Mouse (Mus musculus) CH12.LX (cell line): ENCODE data around the gene Cacng2. TPM values are rescaled to one million over a fixed set of nuclear protein-coding genes. Genes with fewer than 3 reads are reported as not detected.

Experiments
- DNase-seq: peaks from one replicate; pipeline ENCODE4 v3.0.0-alpha.2; 2013; ENCODE audit errors: extremely low read depth
- H3K27ac ChIP-seq: 2 replicates; pipeline ENCODE4 v1.5.1; 2012; ENCODE audit warnings: low read depth, mild to moderate bottlenecking, control low read depth, moderate library complexity; ENCODE audit not compliant: insufficient read depth
- H3K27me3 ChIP-seq: replicated peaks from 2 replicates; pipeline ENCODE3; 2012; ENCODE audit warnings: inconsistent platforms
- H3K36me3 ChIP-seq, 2 experiments: replicated peaks in 1 of 2; 2 replicates each; pipeline versions ENCODE3 to v1.6.1; 2012; ENCODE audit warnings: inconsistent platforms in 1 of 2, low read length in 1 of 2, mild to moderate bottlenecking in 1 of 2, mixed read lengths in 1 of 2, moderate library complexity in 1 of 2; ENCODE audit not compliant: control insufficient read depth in 1 of 2, insufficient read depth in 1 of 2
- H3K4me1 ChIP-seq, 2 experiments: 2 replicates each; pipeline ENCODE4 v1.6.1; 2012; ENCODE audit warnings: inconsistent platforms in 1 of 2, moderate library complexity in 1 of 2; ENCODE audit not compliant: insufficient read depth in 2 of 2, control insufficient read depth in 1 of 2
- H3K4me2 ChIP-seq: 2 replicates; pipeline ENCODE4 v1.6.1; 2012; ENCODE audit warnings: low read depth, mild to moderate bottlenecking, control low read depth; ENCODE audit not compliant: poor library complexity, insufficient read depth, severe bottlenecking
- H3K4me3 ChIP-seq, 3 experiments: fragments of 150-350 bp in 1 of 3; sonication (generic) in 1 of 3; replicated peaks in 1 of 3; 2 replicates each; pipeline versions ENCODE3 to v1.5.1; 2011 to 2012; ENCODE audit warnings: low read depth in 2 of 3, low read length in 2 of 3, mild to moderate bottlenecking in 2 of 3, moderate library complexity in 2 of 3, control low read depth in 1 of 3, improper control_type of control experiment in 1 of 3, inconsistent platforms in 1 of 3, mixed read lengths in 1 of 3; ENCODE audit not compliant: poor library complexity in 1 of 3
- H3K79me2 ChIP-seq: replicated peaks from 2 replicates; pipeline ENCODE4 v1.6.1; 2012; ENCODE audit warnings: mild to moderate bottlenecking, moderate library complexity; ENCODE audit not compliant: control insufficient read depth, poor library complexity, insufficient read depth, severe bottlenecking; ENCODE audit errors: extremely low read depth
- H3K9ac ChIP-seq: 2 replicates; pipeline ENCODE4 v1.6.1; 2012; ENCODE audit warnings: low read depth, mild to moderate bottlenecking, control low read depth, moderate library complexity; ENCODE audit not compliant: insufficient read depth
- H3K9me3 ChIP-seq: replicated peaks from 2 replicates; pipeline ENCODE3; 2012; ENCODE audit warnings: low read length, inconsistent platforms, mixed read lengths
- BHLHE40 ChIP-seq: IDR thresholded peaks from 2 replicates; pipeline ENCODE4 v1.6.1; 2011; ENCODE audit warnings: mild to moderate bottlenecking, low read depth, low read length, improper control_type of control experiment
- CHD1 ChIP-seq: IDR thresholded peaks from 2 replicates; pipeline ENCODE4 v1.6.1; 2012; ENCODE audit warnings: low read depth, low read length, improper control_type of control experiment, inconsistent platforms
- CHD2 ChIP-seq: IDR thresholded peaks from 2 replicates; pipeline ENCODE4 v1.6.1; 2011; ENCODE audit warnings: low read length, improper control_type of control experiment
- CTCF ChIP-seq, 2 experiments: IDR thresholded peaks in 1 of 2; conservative IDR thresholded peaks in 1 of 2; 2 replicates each; pipeline ENCODE4 v1.5.1; 2011 to 2012; ENCODE audit warnings: low read depth in 2 of 2, low read length in 2 of 2, improper control_type of control experiment in 1 of 2, inconsistent platforms in 1 of 2, mild to moderate bottlenecking in 1 of 2, moderate library complexity in 1 of 2
- EP300 ChIP-seq: IDR thresholded peaks from 2 replicates; pipeline ENCODE4 v1.6.1; 2011; ENCODE audit warnings: low read length, improper control_type of control experiment
- GABPA ChIP-seq: IDR thresholded peaks from 2 replicates; pipeline ENCODE4 v1.6.1; 2012; ENCODE audit warnings: low read depth, low read length, improper control_type of control experiment, inconsistent platforms; ENCODE audit not compliant: insufficient replicate concordance
- HCFC1 ChIP-seq: IDR thresholded peaks from 2 replicates; pipeline ENCODE4 v1.6.1; 2012; ENCODE audit warnings: low read depth, mild to moderate bottlenecking, inconsistent platforms, low read length, improper control_type of control experiment
- JUN ChIP-seq: IDR thresholded peaks from 2 replicates; pipeline ENCODE4 v1.6.1; 2011; ENCODE audit warnings: low read depth, mild to moderate bottlenecking, low read length, improper control_type of control experiment, moderate library complexity; ENCODE audit not compliant: insufficient read depth
- JUND ChIP-seq: conservative IDR thresholded peaks from 2 replicates; pipeline ENCODE4 v1.6.1; 2011; ENCODE audit warnings: low read depth, low read length, improper control_type of control experiment
- KAT2A ChIP-seq: IDR thresholded peaks from 2 replicates; pipeline ENCODE4 v1.6.1; 2012; ENCODE audit warnings: low read length, improper control_type of control experiment, inconsistent platforms; ENCODE audit not compliant: insufficient replicate concordance
- MAFK ChIP-seq: IDR thresholded peaks from 2 replicates; pipeline ENCODE4 v1.6.1; 2011; ENCODE audit warnings: low read length, improper control_type of control experiment; ENCODE audit not compliant: insufficient replicate concordance
- MAX ChIP-seq: IDR thresholded peaks from 2 replicates; pipeline ENCODE4 v1.6.1; 2011; ENCODE audit warnings: low read length, improper control_type of control experiment
- MAZ ChIP-seq: IDR thresholded peaks from 2 replicates; pipeline ENCODE4 v1.6.1; 2012; ENCODE audit warnings: low read depth, mild to moderate bottlenecking, inconsistent platforms, low read length, improper control_type of control experiment, moderate library complexity
- MEF2A ChIP-seq: IDR thresholded peaks from 2 replicates; pipeline ENCODE4 v1.6.1; 2014; ENCODE audit warnings: low read depth, mild to moderate bottlenecking, inconsistent platforms, low read length, improper control_type of control experiment, borderline replicate concordance
- MXI1 ChIP-seq: IDR thresholded peaks from 2 replicates; pipeline ENCODE4 v1.6.1; 2011; ENCODE audit warnings: mild to moderate bottlenecking, low read depth, low read length, improper control_type of control experiment
- MYC ChIP-seq: IDR thresholded peaks from 2 replicates; pipeline ENCODE4 v1.6.1; 2011; ENCODE audit warnings: low read depth, mild to moderate bottlenecking, improper control_type of control experiment, low read length
- NELFE ChIP-seq: IDR thresholded peaks from 2 replicates; pipeline ENCODE4 v1.6.1; 2011; ENCODE audit warnings: low read depth, low read length, improper control_type of control experiment
- NRF1 ChIP-seq: IDR thresholded peaks from 2 replicates; pipeline ENCODE4 v1.6.1; 2014; ENCODE audit warnings: low read depth, mild to moderate bottlenecking, inconsistent platforms, low read length, improper control_type of control experiment, moderate library complexity
- PAX5 ChIP-seq: IDR thresholded peaks from 2 replicates; pipeline ENCODE4 v1.6.1; 2012; ENCODE audit warnings: low read length, inconsistent platforms, mixed read lengths
- POLR2A ChIP-seq: IDR thresholded peaks from 2 replicates; pipeline ENCODE4 v1.6.1; 2011; ENCODE audit warnings: low read depth, mild to moderate bottlenecking, improper control_type of control experiment, low read length
- POLR2AphosphoS2 ChIP-seq: IDR thresholded peaks from 2 replicates; pipeline ENCODE4 v1.6.1; 2011; ENCODE audit warnings: low read depth, low read length, improper control_type of control experiment
- RCOR1 ChIP-seq: conservative IDR thresholded peaks from 2 replicates; pipeline ENCODE4 v1.6.1; 2012; ENCODE audit warnings: low read depth, mild to moderate bottlenecking, inconsistent platforms, low read length, improper control_type of control experiment
- SIN3A ChIP-seq: IDR thresholded peaks from 2 replicates; pipeline ENCODE4 v1.6.1; 2012; ENCODE audit warnings: low read length, improper control_type of control experiment, inconsistent platforms
- TBP ChIP-seq: conservative IDR thresholded peaks from 2 replicates; pipeline ENCODE4 v1.6.1; 2011; ENCODE audit warnings: low read depth, low read length, improper control_type of control experiment
- UBTF ChIP-seq: IDR thresholded peaks from 2 replicates; pipeline ENCODE4 v1.6.1; 2012; ENCODE audit warnings: low read depth, mild to moderate bottlenecking, inconsistent platforms, low read length, improper control_type of control experiment, moderate library complexity
- USF1 ChIP-seq: IDR thresholded peaks from 2 replicates; pipeline ENCODE4 v1.6.1; 2014; ENCODE audit warnings: low read depth, mild to moderate bottlenecking, inconsistent platforms, low read length, improper control_type of control experiment
- USF2 ChIP-seq: conservative IDR thresholded peaks from 2 replicates; pipeline ENCODE4 v1.6.1; 2011; ENCODE audit warnings: low read depth, low read length, improper control_type of control experiment
- ZC3H11A ChIP-seq: IDR thresholded peaks from 2 replicates; pipeline ENCODE4 v1.6.1; 2012; ENCODE audit warnings: low read depth, mild to moderate bottlenecking, inconsistent platforms, low read length, improper control_type of control experiment
- ZKSCAN1 ChIP-seq: IDR thresholded peaks from 2 replicates; pipeline ENCODE4 v1.6.1; 2012; ENCODE audit warnings: low read depth, inconsistent platforms, low read length, improper control_type of control experiment, borderline replicate concordance
- dilution Hi-C: fragments of 300-500 bp; cut with MboI; formaldehyde crosslinking; loops from 2 replicates; pipeline ENCODE4 v1.14.3; 2020; ENCODE audit warnings: low sequenced_read_pairs; ENCODE audit not compliant: extremely low pct_unique_long_range_greater_than_20kb, extremely low pct_ligation_motif_present
- in situ Hi-C: fragments of 300-500 bp; cut with MboI; formaldehyde crosslinking; loops from 3 replicates; pipeline ENCODE4 v1.14.3; 2019; ENCODE audit warnings: low sequenced_read_pairs, low pct_ligation_motif_present, low pct_unique_long_range_greater_than_20kb, mixed read lengths
- polyA plus RNA-seq: library from polyadenylated mRNA; unstranded; fragments of >175 nt; gene quantifications from 2 replicates; pipeline ENCODE4 v1.2.1, GENCODE M21; 2012; ENCODE audit warnings: low read depth; ENCODE audit not compliant: insufficient read length
- total RNA-seq, 2 experiments: library from RNA; depleted of rRNA; stranded (reverse); fragments of 300-350 nt in 1 of 2; fragments of >200 nt in 1 of 2; gene quantifications; 2 replicates each; pipeline ENCODE4 v1.2.3; 2012 to 2014

The Cacng2 gene
- total and polyA plus RNA-seq, 3 experiments = not detected

- no peaks in the 10 kb centered on the region for H3K36me3 ChIP-seq
- no peak overlapping the region for H3K27ac ChIP-seq
- DNase-seq = no peak
- no peak overlapping the region for H3K4me3 ChIP-seq
- in situ Hi-C loops = no loop called here
- TF ChIP-seq GABPA (no peak), TBP (no peak), ZKSCAN1 (no peak), BHLHE40 (no peak), JUND (no peak), NELFE (no peak)
- TF ChIP-seq, all 38 proteins: peak for 0
- H3K4me1 ChIP-seq = no peaks in the 10 kb centered on the region
- peaks cover 71% of the 10 kb centered on the region for H3K27me3 ChIP-seq
- H3K9me3 ChIP-seq = no peaks in the 10 kb centered on the region
- no peak overlapping the region for H3K9ac ChIP-seq
- H3K4me2 ChIP-seq = no peak overlapping the region
- H3K79me2 ChIP-seq = no peaks in the 10 kb centered on the region
- dilution Hi-C loops = no loop called here
These were observed 55.5 kb downstream of the Cacng2 start for GRCm38 (mm10) chr15:78064340-78064739.

- in situ Hi-C loops = no loop called here
These were observed 57.4 kb downstream of the Cacng2 start for GRCm38 (mm10) chr15:78062467-78062866.

GRCm38 (mm10) chr15:78056930-78057329 is 62.9 kb downstream of the Cacng2 start:
- dilution Hi-C loops = no loop called here
- H3K4me1 ChIP-seq = no peaks in the 10 kb centered on the region; a peak in 1 of 4 replicates
- no peak overlapping the region for H3K27ac ChIP-seq
- no peaks in the 10 kb centered on the region for H3K36me3 ChIP-seq
- H3K27me3 ChIP-seq = peaks cover 78% of the 10 kb centered on the region
- peaks cover 7% of the 10 kb centered on the region for H3K9me3 ChIP-seq
- DNase-seq = no peak
- H3K9ac ChIP-seq = no peak overlapping the region
- TF ChIP-seq MXI1 (no peak), CHD1 (no peak), BHLHE40 (no peak), JUND (no peak), ZC3H11A (no peak), MAZ (no peak), MEF2A (no peak), CTCF (conservative IDR thresholded peaks at IDR 0.05 in 1 of 2, IDR thresholded peaks at IDR 0.05 in 1 of 2; ENCODE audit: low read depth in 2 of 2, low read length in 2 of 2) (no peak), JUN (no peak), MAFK (no peak), MAX (no peak), USF1 (no peak), PAX5 (no peak)
- TF ChIP-seq, all 38 proteins: peak for 0
- H3K79me2 ChIP-seq = no peaks in the 10 kb centered on the region
- in situ Hi-C loops = no loop called here
- H3K4me3 ChIP-seq = no peak overlapping the region
- H3K4me2 ChIP-seq = no peak overlapping the region

More at GRCm38 (mm10) chr15:78062467-78062866, 57.4 kb downstream of the Cacng2 start:
- no peak for TF ChIP-seq POLR2AphosphoS2
- TF ChIP-seq PAX5 = no peak
- TF ChIP-seq POLR2A = no peak
- TF ChIP-seq UBTF = no peak
- no peak for TF ChIP-seq USF2
- no peak for TF ChIP-seq EP300
- TF ChIP-seq JUN = no peak
- TF ChIP-seq HCFC1 = no peak
- TF ChIP-seq KAT2A = no peak
- TF ChIP-seq MAZ = no peak
- TF ChIP-seq GABPA = no peak
- no peak for TF ChIP-seq NRF1
- TF ChIP-seq CHD2 = no peak
- no peak for TF ChIP-seq USF1
- TF ChIP-seq MYC = no peak
- no peak for TF ChIP-seq RCOR1
- TF ChIP-seq MEF2A = no peak
- TF ChIP-seq SIN3A = no peak
- TF ChIP-seq, all 38 proteins: peak for 0
- Histone ChIP-seq H3K4me3 (no peak overlapping the region), H3K27me3 (peaks cover 73% of the 10 kb centered on the region), H3K9me3 (no peaks in the 10 kb centered on the region), H3K9ac (no peak overlapping the region), H3K79me2 (no peaks in the 10 kb centered on the region), H3K36me3 (no peaks in the 10 kb centered on the region), H3K4me1 (no peaks in the 10 kb centered on the region; a peak in 1 of 4 replicates), H3K27ac (no peak overlapping the region), H3K4me2 (no peak overlapping the region)
- no peak for DNase-seq
- dilution Hi-C loops = no loop called here
